Mouse (Mus musculus): ENCODE measurements around the gene Krt6a. TPM values are rescaled to one million over a fixed set of nuclear protein-coding genes. Genes with fewer than 3 reads are reported as not detected.
"Not testable (repeated sequence)": the region's sequence is repeated elsewhere in the genome, so short reads cannot be mapped to it uniquely, and the experiment has no call there.

Gene Krt6a
- polyA plus RNA-seq, 1 experiment, result not detected

- Histone ChIP-seq H3K4me2 (ENCODE audit: low read depth) (no peak overlapping the region), H3K79me2 (ENCODE audit: control insufficient read depth, insufficient read depth) (no peaks in the 10 kb centered on the region), H3K27me3 (ENCODE audit: control insufficient read depth, insufficient read depth, insufficient read length) (no peaks in the 10 kb centered on the region), H3ac (ENCODE audit: control insufficient read depth, insufficient read length) (no peak overlapping the region), H3K36me3 (ENCODE audit: control insufficient read depth, insufficient read depth) (no peaks in the 10 kb centered on the region), H3K4me3 (no peak overlapping the region)
- TF ChIP-seq TCF3 (IDR thresholded peaks at IDR 0.05; ENCODE audit: insufficient read length, low read depth) (no peak), MAX (IDR thresholded peaks at IDR 0.05; ENCODE audit: low read depth) (no peak), MYOD1 (IDR thresholded peaks at IDR 0.05; ENCODE audit: control insufficient read depth in 1 of 3, insufficient read length in 2 of 3, low read depth in 2 of 3) (no peak), E2F4 (IDR thresholded peaks at IDR 0.05; ENCODE audit: insufficient read depth) (no peak), SRF (IDR thresholded peaks at IDR 0.05; ENCODE audit: control insufficient read depth, insufficient read length, low read depth) (no peak), POLR2AphosphoS2 (IDR thresholded peaks at IDR 0.05; ENCODE audit: insufficient read length, low read depth) (no peak), TCF12 (IDR thresholded peaks at IDR 0.05; ENCODE audit: insufficient read depth, poor library complexity, severe bottlenecking) (no peak), CEBPB (IDR thresholded peaks at IDR 0.05; ENCODE audit: insufficient read depth, poor library complexity, severe bottlenecking) (no peak), REST (IDR thresholded peaks at IDR 0.05; ENCODE audit: insufficient read depth, insufficient read length) (no peak), MYOG (IDR thresholded peaks at IDR 0.05; ENCODE audit: control insufficient read depth in 1 of 3, insufficient read depth in 1 of 3, insufficient read length in 2 of 3, low read depth in 2 of 3) (no peak), POLR2A (IDR thresholded peaks at IDR 0.05; ENCODE audit: insufficient read length, low read depth) (no peak), USF1 (IDR thresholded peaks at IDR 0.05; ENCODE audit: low read depth) (no peak)
These were observed 5.1 kb upstream of the Krt6a start for GRCm38 (mm10) chr15:101699192-101699591.

DNA sequence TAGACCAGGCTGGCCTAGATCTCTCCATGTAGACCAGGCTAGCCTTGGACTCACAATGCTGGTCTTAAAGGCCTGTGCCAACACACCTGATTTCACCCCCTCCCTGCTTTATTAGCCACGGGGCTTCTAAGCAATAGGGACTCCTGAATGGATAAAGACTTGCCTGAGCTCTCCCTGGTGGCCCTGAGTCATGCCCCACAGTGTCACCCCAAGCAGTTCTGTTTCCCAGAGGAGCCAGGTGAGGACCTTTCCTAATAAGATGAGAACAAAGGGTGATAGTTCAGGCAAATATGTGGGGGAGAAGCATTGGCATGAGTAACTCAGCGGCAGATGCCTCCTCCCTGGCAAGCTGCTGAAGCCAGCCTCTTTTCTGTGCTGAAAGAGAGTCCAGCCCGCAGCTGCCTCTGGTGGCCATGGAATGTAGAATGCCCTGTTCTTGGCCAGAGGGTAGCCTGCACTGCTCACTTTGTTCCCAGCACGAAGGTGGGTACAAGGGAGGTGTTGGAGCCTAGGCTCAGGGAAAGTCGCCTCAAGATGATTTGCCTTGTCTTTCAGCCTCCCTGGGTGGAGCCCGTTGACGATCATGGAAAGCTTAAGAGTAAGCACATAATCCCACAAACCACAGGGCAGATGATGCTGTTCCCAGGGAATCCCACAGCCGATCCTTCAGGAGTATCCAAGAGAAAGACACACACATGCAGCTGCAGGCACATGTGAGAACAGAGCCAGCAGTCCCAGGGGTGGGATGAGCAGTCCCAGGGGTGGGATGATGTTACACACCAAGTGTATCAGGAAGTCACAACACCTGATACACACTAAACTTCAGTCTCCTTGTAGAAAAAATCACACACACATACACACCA is 3.5 kb upstream of the Krt6a start:
- H3K79me2 ChIP-seq (ENCODE audit: control insufficient read depth, insufficient read depth), result no peaks in the 10 kb centered on the region
- H3K27me3 ChIP-seq (ENCODE audit: control insufficient read depth, insufficient read depth, insufficient read length), result no peaks in the 10 kb centered on the region
- no peaks in the 10 kb centered on the region for H3K36me3 ChIP-seq (ENCODE audit: control insufficient read depth, insufficient read depth)
- TF ChIP-seq MYOG (IDR thresholded peaks at IDR 0.05; ENCODE audit: control insufficient read depth in 1 of 3, insufficient read depth in 1 of 3, insufficient read length in 2 of 3, low read depth in 2 of 3) (no peak), POLR2AphosphoS2 (IDR thresholded peaks at IDR 0.05; ENCODE audit: insufficient read length, low read depth) (no peak), CEBPB (IDR thresholded peaks at IDR 0.05; ENCODE audit: insufficient read depth, poor library complexity, severe bottlenecking) (no peak), TCF3 (IDR thresholded peaks at IDR 0.05; ENCODE audit: insufficient read length, low read depth) (no peak), MAX (IDR thresholded peaks at IDR 0.05; ENCODE audit: low read depth) (no peak), USF1 (IDR thresholded peaks at IDR 0.05; ENCODE audit: low read depth) (no peak), E2F4 (IDR thresholded peaks at IDR 0.05; ENCODE audit: insufficient read depth) (no peak), TCF12 (IDR thresholded peaks at IDR 0.05; ENCODE audit: insufficient read depth, poor library complexity, severe bottlenecking) (no peak), SRF (IDR thresholded peaks at IDR 0.05; ENCODE audit: control insufficient read depth, insufficient read length, low read depth) (no peak), MYOD1 (IDR thresholded peaks at IDR 0.05; ENCODE audit: control insufficient read depth in 1 of 3, insufficient read length in 2 of 3, low read depth in 2 of 3) (no peak), POLR2A (IDR thresholded peaks at IDR 0.05; ENCODE audit: insufficient read length, low read depth) (no peak), REST (IDR thresholded peaks at IDR 0.05; ENCODE audit: insufficient read depth, insufficient read length) (no peak)
- H3K4me2 ChIP-seq (ENCODE audit: low read depth), result no peak overlapping the region
- no peak overlapping the region for H3ac ChIP-seq (ENCODE audit: control insufficient read depth, insufficient read length)
- no peak overlapping the region for H3K4me3 ChIP-seq

GRCm38 (mm10) chr15:101690460-101690859 is 3.6 kb downstream of the Krt6a start:
- not testable (repeated sequence) for H3K4me3 ChIP-seq; H3K79me2 ChIP-seq (ENCODE audit: control insufficient read depth, insufficient read depth); H3K36me3 ChIP-seq (ENCODE audit: control insufficient read depth, insufficient read depth); H3K4me2 ChIP-seq (ENCODE audit: low read depth); H3K27me3 ChIP-seq (ENCODE audit: control insufficient read depth, insufficient read depth, insufficient read length); H3ac ChIP-seq (ENCODE audit: control insufficient read depth, insufficient read length)

DNA sequence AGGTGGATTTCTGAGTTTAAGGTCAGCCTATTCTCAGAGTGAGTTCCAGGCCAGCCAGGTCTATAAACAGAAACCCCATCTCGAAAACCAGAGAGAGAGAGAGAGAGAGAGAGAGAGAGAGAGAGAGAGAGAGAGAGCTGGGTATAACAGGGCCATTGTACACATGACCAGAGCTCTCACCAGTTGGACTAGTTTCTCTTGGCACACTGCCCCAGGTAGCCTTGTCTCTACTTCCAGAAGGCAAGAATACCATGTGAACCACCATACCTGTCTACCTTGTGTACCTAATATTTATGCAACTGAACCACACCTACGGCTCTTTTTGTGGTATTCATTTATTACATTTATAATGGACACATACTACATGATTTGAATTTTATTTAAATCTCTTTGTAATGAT is 5.9 kb downstream of the Krt6a start:
- Histone ChIP-seq H3ac (ENCODE audit: control insufficient read depth, insufficient read length) (no peak overlapping the region), H3K36me3 (ENCODE audit: control insufficient read depth, insufficient read depth) (no peaks in the 10 kb centered on the region), H3K4me2 (ENCODE audit: low read depth) (no peak overlapping the region), H3K27me3 (ENCODE audit: control insufficient read depth, insufficient read depth, insufficient read length) (no peaks in the 10 kb centered on the region), H3K4me3 (no peak overlapping the region), H3K79me2 (ENCODE audit: control insufficient read depth, insufficient read depth) (no peaks in the 10 kb centered on the region)
- TF ChIP-seq TCF12 (IDR thresholded peaks at IDR 0.05; ENCODE audit: insufficient read depth, poor library complexity, severe bottlenecking) (no peak), POLR2AphosphoS2 (IDR thresholded peaks at IDR 0.05; ENCODE audit: insufficient read length, low read depth) (no peak), REST (IDR thresholded peaks at IDR 0.05; ENCODE audit: insufficient read depth, insufficient read length) (no peak), CEBPB (IDR thresholded peaks at IDR 0.05; ENCODE audit: insufficient read depth, poor library complexity, severe bottlenecking) (no peak), USF1 (IDR thresholded peaks at IDR 0.05; ENCODE audit: low read depth) (no peak), SRF (IDR thresholded peaks at IDR 0.05; ENCODE audit: control insufficient read depth, insufficient read length, low read depth) (no peak), MAX (IDR thresholded peaks at IDR 0.05; ENCODE audit: low read depth) (no peak), E2F4 (IDR thresholded peaks at IDR 0.05; ENCODE audit: insufficient read depth) (no peak), MYOG (IDR thresholded peaks at IDR 0.05; ENCODE audit: control insufficient read depth in 1 of 3, insufficient read depth in 1 of 3, insufficient read length in 2 of 3, low read depth in 2 of 3) (no peak), POLR2A (IDR thresholded peaks at IDR 0.05; ENCODE audit: insufficient read length, low read depth) (no peak), MYOD1 (IDR thresholded peaks at IDR 0.05; ENCODE audit: control insufficient read depth in 1 of 3, insufficient read length in 2 of 3, low read depth in 2 of 3) (no peak), TCF3 (IDR thresholded peaks at IDR 0.05; ENCODE audit: insufficient read length, low read depth) (no peak)
